Mouse (Mus musculus) left cerebral cortex, postnatal 36 days (tissue): Measurements from ENCODE around the gene Ctu1. TPM values are rescaled to one million over a fixed set of nuclear protein-coding genes. Genes with fewer than 3 reads are reported as not detected.
"Not testable (repeated sequence)": the region's sequence is repeated elsewhere in the genome, so short reads cannot be mapped to it uniquely, and the experiment has no call there.

Source experiments
- DNase-seq, 2 experiments: peaks; one replicate each; pipeline ENCODE4 v3.0.0; 2021 to 2022; ENCODE audit warnings: low spot score in 2 of 2, mixed read lengths in 1 of 2
- intact Hi-C: fragments of 180-260 bp; cut with DNase I; formaldehyde crosslinking; loops from one replicate; pipeline ENCODE4 v1.15.1; 2025
- total RNA-seq, 2 experiments: library from RNA; stranded (reverse); gene quantifications; 2 replicates each; pipeline ENCODE4 v1.2.3; 2021

The Ctu1 gene
- total RNA-seq, 2 experiments from 2014 or later, result 8.3 to 8.7 TPM

GRCm38 (mm10) chr7:43672581-43673260 is 905 bp downstream of the Ctu1 start:
- DNase-seq, result no peak
- intact Hi-C loops, result loop anchor here (5.0 kb wide), 2 partner anchors 85 to 110 kb away; partner anchors contain the start of gene Zfp658

GRCm38 (mm10) chr7:43675091-43675490 is 3.3 kb downstream of the Ctu1 start:
- DNase-seq, result no peak
- intact Hi-C loops, result loop anchor here (5.0 kb wide), 1 partner anchor 107 kb away; the partner anchor contains the start of gene Klk10

GRCm38 (mm10) chr7:43678517-43678916 is 6.7 kb downstream of the Ctu1 start:
- DNase-seq, result peak; percentile 26 to 30
- intact Hi-C loops, result loop anchor here (1.0 to 5.0 kb wide), 2 partner anchors 104 to 217 kb away; partner anchors contain the start of gene Klk10

GRCm38 (mm10) chr7:43680960-43681359 is 9.1 kb downstream of the Ctu1 start:
- intact Hi-C loops, result no loop called here
- peak; percentile 54 for DNase-seq

GRCm38 (mm10) chr7:43682511-43682910 is 10.7 kb downstream of the Ctu1 start:
- intact Hi-C loops, DNase-seq: not testable (repeated sequence)

GRCm38 (mm10) chr7:43685088-43685487 is 13.3 kb downstream of the Ctu1 start:
- no peak for DNase-seq
- intact Hi-C loops, result no loop called here

GRCm38 (mm10) chr7:43690118-43690517 is 18.3 kb downstream of the Ctu1 start, which contains the start of gene Klk14:
Gene Klk14 (plus strand): TSS chr7:43690418.
- DNase-seq, result no peak
- intact Hi-C loops, result no loop called here

GRCm38 (mm10) chr7:43710031-43710430 is 38.2 kb downstream of the Ctu1 start:
- DNase-seq, result no peak
- intact Hi-C loops, result no loop called here

- intact Hi-C loops, result no loop called here
These were observed 40.5 kb downstream of the Ctu1 start, which contains the start of gene Klk13 for GRCm38 (mm10) chr7:43712267-43712666. Gene Klk13 (plus strand): TSS chr7:43712567.

GRCm38 (mm10) chr7:43712917-43713316 is 41.1 kb downstream of the Ctu1 start:
- intact Hi-C loops, result no loop called here
- no peak for DNase-seq

More at GRCm38 (mm10) chr7:43712267-43712666, 40.5 kb downstream of the Ctu1 start, which contains the start of gene Klk13:
- no peak for DNase-seq

GRCm38 (mm10) chr7:43713741-43714351 is 42.0 kb downstream of the Ctu1 start:
- intact Hi-C loops, result no loop called here
- no peak for DNase-seq

Other genes starting within 250 kb of the Ctu1 start
- not detected for gene Lim2, start 244.3 kb upstream of the Ctu1 start, total RNA-seq
- gene Nkg7, start 234.9 kb upstream of the Ctu1 start, total RNA-seq, result not detected
- gene Cldnd2, start 231.2 kb upstream of the Ctu1 start, total RNA-seq, result not detected
- gene Etfb, start 227.9 kb upstream of the Ctu1 start, total RNA-seq, result 10 to 100 TPM; 50.8 to 60.6 TPM
- 1 to 10 TPM in 1 of 2 experiments, not detected in 1; 1.7 TPM for gene Gm45233, start 227.9 kb upstream of the Ctu1 start, total RNA-seq
- 1 to 10 TPM; 2.2 to 2.6 TPM for gene Vsig10l, start 208.9 kb upstream of the Ctu1 start, total RNA-seq
- gene Iglon5, start 181.9 kb upstream of the Ctu1 start, total RNA-seq, result 10 to 100 TPM; 27.3 to 28.1 TPM
- gene 4931406B18Rik, start 166.1 kb upstream of the Ctu1 start, total RNA-seq, result not detected
- gene Cd33, start 127.6 kb upstream of the Ctu1 start, total RNA-seq, result 1 to 10 TPM; 3.1 to 3.8 TPM
- 1 to 10 TPM; 4.0 to 4.6 TPM for gene Zfp658, start 109.8 kb upstream of the Ctu1 start, total RNA-seq
- 10 to 100 TPM; 18.7 to 19.1 TPM for gene Zfp719, start 92.4 kb upstream of the Ctu1 start, total RNA-seq
- gene Zfp819, start 64.8 kb upstream of the Ctu1 start, total RNA-seq, result under 1 TPM in 1 of 2 experiments, not detected in 1; 0.43 TPM
- not detected for gene Ceacam18, start 37.3 kb upstream of the Ctu1 start, total RNA-seq
- gene Siglece, start 11.9 kb upstream of the Ctu1 start, total RNA-seq, result 1 to 10 TPM in 1 of 2 experiments, under 1 TPM in 1; 1.00 to 1.4 TPM
- not detected for gene Klk14, start 18.4 kb downstream of the Ctu1 start, total RNA-seq
- gene Klk13, start 40.6 kb downstream of the Ctu1 start, total RNA-seq, result not detected
- gene Klk12, start 96.9 kb downstream of the Ctu1 start, total RNA-seq, result not detected
- not detected for gene Klk11, start 102.6 kb downstream of the Ctu1 start, total RNA-seq
- not detected for gene Klk10, start 109.0 kb downstream of the Ctu1 start, total RNA-seq
- gene Klk9, start 119.9 kb downstream of the Ctu1 start, total RNA-seq, result not detected
- 1 to 10 TPM; 1.3 to 3.6 TPM for gene Klk8, start 125.6 kb downstream of the Ctu1 start, total RNA-seq
- not detected for gene Klk7, start 139.3 kb downstream of the Ctu1 start, total RNA-seq
- 1 to 10 TPM; 1.0 to 1.8 TPM for gene Klk6, start 152.5 kb downstream of the Ctu1 start, total RNA-seq
- not detected for gene Klk5, start 170.0 kb downstream of the Ctu1 start, total RNA-seq
- gene Klk4, start 209.1 kb downstream of the Ctu1 start, total RNA-seq, result not detected